Comparison of ENCODE assay signal across 8 mouse cellular contexts in the genomic region with DNA sequence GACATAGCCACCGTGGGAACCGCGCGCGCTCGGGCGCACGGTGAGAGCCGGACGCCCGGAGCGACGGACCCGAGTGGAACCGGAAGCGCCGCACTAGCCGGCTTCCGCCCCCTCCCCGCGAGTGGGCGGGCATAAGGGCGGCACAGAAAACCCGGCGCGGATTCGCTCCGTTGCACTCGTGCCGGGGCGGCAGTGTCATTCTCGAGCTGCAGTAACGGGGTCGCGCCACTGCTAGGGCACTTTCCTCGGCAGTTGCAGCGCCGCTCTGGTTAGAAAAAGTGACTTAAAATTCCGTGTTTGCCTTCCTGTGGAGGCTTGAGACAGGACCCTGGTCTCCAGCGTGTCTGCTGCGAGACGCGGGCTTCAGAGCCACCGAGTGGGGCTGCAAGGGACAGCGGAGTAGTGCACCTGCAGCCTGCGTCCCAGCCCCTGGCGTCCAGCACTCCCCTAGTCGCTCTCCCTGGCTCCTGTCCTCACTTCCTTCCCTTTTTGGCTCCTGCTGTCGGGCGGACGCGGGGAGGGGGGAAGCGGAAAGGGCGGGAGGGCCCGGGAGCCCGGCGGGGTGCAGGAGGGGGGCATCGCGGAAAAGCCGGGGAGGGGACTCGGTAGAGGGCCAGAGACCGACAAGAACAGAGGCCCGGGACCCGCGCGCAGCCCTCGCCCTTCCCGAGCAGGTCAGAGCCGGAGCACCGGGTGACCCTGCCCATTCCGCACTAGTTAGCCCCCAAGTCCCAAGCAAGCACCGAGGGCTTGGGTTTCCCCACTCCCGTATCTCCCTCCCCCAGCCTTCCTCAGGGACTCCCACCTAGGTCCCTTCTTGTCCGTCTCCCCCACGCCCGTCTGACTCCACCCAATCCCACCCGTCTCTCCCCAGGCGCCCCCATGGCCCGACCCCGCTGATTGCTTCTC. TPM values are rescaled to one million over a fixed set of nuclear protein-coding genes. Genes with fewer than 3 reads are reported as not detected.
DNase-seq lines count a peak whose midpoint lies in the region; ATAC-seq and TF ChIP-seq lines count a peak whose summit lies in the region.

A gene (plus strand): TSS at position 173 of the 909 bp plus-strand sequence.

- H3K4me1 ChIP-seq in G1E (ENCODE audit: insufficient read depth, low read depth, low read length) = peaks cover 73% of the 10 kb centered on the region
- peaks cover 18% of the 10 kb centered on the region for H3K4me1 ChIP-seq in forebrain, embryonic 16.5 days (replicated peaks; ENCODE audit: control insufficient read depth, insufficient read depth, low read length)
- peaks cover 9% of the 10 kb centered on the region for H3K4me1 ChIP-seq in neural tube, embryonic 14.5 days (ENCODE audit: control insufficient read depth, insufficient read depth, low read length)
- H3K4me1 ChIP-seq in testis, adult 2 months (ENCODE audit: control insufficient read depth, insufficient read depth, low read length) = peaks cover 10% of the 10 kb centered on the region

- H3K4me2 ChIP-seq in forebrain, embryonic 16.5 days (ENCODE audit: low read length) = peak within 1 kb of the TSS; percentile 98
- H3K4me2 ChIP-seq in neural tube, embryonic 14.5 days (ENCODE audit: low read depth, low read length) = peak within 1 kb of the TSS; percentile 79

- DNase-seq in G1E (ENCODE audit: low spot score) = peak; percentile 89
- DNase-seq in cerebellum, adult 11-12 months = peak; percentile 92
- DNase-seq in heart, postnatal 25 days (ENCODE audit: low spot score) = peak; percentile 73
- peak; percentile 91 for DNase-seq in layer of hippocampus, adult 11-12 months (ENCODE audit: low spot score)
- peak; percentile 88 to 89 for DNase-seq in lung, adult 18-20 months

- H3K9me3 ChIP-seq in G1E (replicated peaks) = no peaks in the 10 kb centered on the region
- H3K9me3 ChIP-seq in forebrain, embryonic 16.5 days (ENCODE audit: control insufficient read depth, low read length) = no peaks in the 10 kb centered on the region
- H3K9me3 ChIP-seq in neural tube, embryonic 14.5 days (ENCODE audit: control insufficient read depth, low read length) = no peaks in the 10 kb centered on the region

- intact Hi-C loops in heart, postnatal 25 days (cut with DNase I) = no loop called here

- H3K9ac ChIP-seq in forebrain, embryonic 16.5 days (replicated peaks; ENCODE audit: low read depth, low read length) = peak within 1 kb of the TSS; percentile 84
- peak within 1 kb of the TSS; percentile 72 for H3K9ac ChIP-seq in neural tube, embryonic 14.5 days (replicated peaks; ENCODE audit: low read depth, low read length)

- no peaks in the 10 kb centered on the region for H3K27me3 ChIP-seq in G1E (ENCODE audit: insufficient read depth, low read length)
- H3K27me3 ChIP-seq in forebrain, embryonic 16.5 days (replicated peaks; ENCODE audit: control insufficient read depth, insufficient read depth, low read length) = no peaks in the 10 kb centered on the region
- H3K27me3 ChIP-seq in neural tube, embryonic 14.5 days (ENCODE audit: control insufficient read depth, insufficient read depth, low read length) = no peaks in the 10 kb centered on the region
- no peaks in the 10 kb centered on the region for H3K27me3 ChIP-seq in testis, adult 2 months (ENCODE audit: control insufficient read depth, insufficient read depth, low read length)

- H3K27ac ChIP-seq in forebrain, embryonic 16.5 days (ENCODE audit: low read length) = peak within 1 kb of the TSS; percentile 92
- peak within 1 kb of the TSS; percentile 88 for H3K27ac ChIP-seq in neural tube, embryonic 14.5 days (ENCODE audit: low read depth, low read length)
- H3K27ac ChIP-seq in testis, adult 2 months (ENCODE audit: control insufficient read depth, insufficient read depth, low read depth, low read length) = peak within 1 kb of the TSS; percentile 56

- peak within 1 kb of the TSS; percentile 91 for H3K4me3 ChIP-seq in G1E (ENCODE audit: low read depth, low read length)
- H3K4me3 ChIP-seq in forebrain, embryonic 16.5 days (replicated peaks; ENCODE audit: low read length) = peak within 1 kb of the TSS; percentile 76
- H3K4me3 ChIP-seq in neural tube, embryonic 14.5 days (ENCODE audit: low read depth, low read length) = peak within 1 kb of the TSS; percentile 65
- H3K4me3 ChIP-seq in testis, adult 2 months (ENCODE audit: control insufficient read depth, low read depth, low read length) = peak within 1 kb of the TSS; percentile 82

- WGBS in forebrain, embryonic 16.5 days = under 1% methylated on average over 70 of the region's 80 CpGs
- under 1% methylated on average over 72 of the region's 80 CpGs for WGBS in neural tube, embryonic 14.5 days

- TF ChIP-seq POLR2A in testis, adult 2 months (IDR thresholded peaks at IDR 0.05; ENCODE audit: control insufficient read depth, low read depth, low read length) = peak; percentile 67; the same call in 1 of the 2 replicates

- peaks cover 71% of the 10 kb centered on the region for H3K36me3 ChIP-seq in G1E (replicated peaks)
- 0 out of 2 replicates have a peak, but pooled peaks cover 5% of the 10 kb centered on the region for H3K36me3 ChIP-seq in forebrain, embryonic 16.5 days (ENCODE audit: control insufficient read depth, insufficient read depth)
- peaks cover 13% of the 10 kb centered on the region; the same call in 1 of the 2 replicates for H3K36me3 ChIP-seq in neural tube, embryonic 14.5 days (ENCODE audit: control insufficient read depth, insufficient read depth, low read length)
- no peaks in the 10 kb centered on the region for H3K36me3 ChIP-seq in testis, adult 2 months (ENCODE audit: control insufficient read depth, insufficient read depth, low read length)

- ATAC-seq in G1E (ENCODE audit: extremely low read depth, insufficient number of reproducible peaks, low FRiP score, poor library complexity, severe bottlenecking) = peak; percentile 47
- peak; percentile 93 for ATAC-seq in forebrain, embryonic 16.5 days
- peak; percentile 89 for ATAC-seq in neural tube, embryonic 14.5 days (ENCODE audit: low read depth)

- TF ChIP-seq CTCF in G1E (IDR thresholded peaks at IDR 0.05; ENCODE audit: low read depth, low read length) = no peak
- TF ChIP-seq CTCF in testis, adult 2 months (IDR thresholded peaks at IDR 0.05; ENCODE audit: control insufficient read depth, insufficient read depth, insufficient replicate concordance, low read depth, low read length) = no peak

RNA-seq across cellular contexts. Expression of the gene that starts here (rescaled TPM):
- 27.0 and 32.9 TPM in 2 replicates for total RNA-seq in G1E (2014; fragmentation: Nextera tagmentation)
- total RNA-seq in G1E (2017) = 35.5 and 38.9 TPM in 2 replicates
- 145 and 166 TPM in 2 replicates for polyA plus RNA-seq in G1E (2012)
- polyA plus RNA-seq in forebrain, embryonic 16.5 days (2015; fragmentation: Nextera tagmentation; extraction: Ambion mirVana) = 40.8 and 52.3 TPM in 2 replicates
- 10 to 100 TPM; 38.2 to 44.6 TPM for total RNA-seq in heart, postnatal 25 days (2021)
- polyA plus RNA-seq in neural tube, embryonic 14.5 days (2014; fragmentation: Nextera tagmentation; extraction: Ambion mirVana) = 48.8 and 51.3 TPM in 2 replicates
- 83.4 and 93.0 TPM in 2 replicates for polyA plus RNA-seq in testis, adult 2 months (2012; rRNA removed)

Comparison
In these comparisons a context has a peak if more than half of its experiments do, and no peak if none do; other contexts are left out.
1. Peak in every context shown above with its lines: DNase-seq, ATAC-seq, H3K4me3 ChIP-seq and H3K27ac ChIP-seq.